Mouse (Mus musculus): ENCODE measurements around the gene Mettl16. TPM values are rescaled to one million over a fixed set of nuclear protein-coding genes. Genes with fewer than 3 reads are reported as not detected.

Gene Mettl16
- polyA plus RNA-seq, 1 experiment, result 9.2 TPM

- no peak for TF ChIP-seq POLR2A (IDR thresholded peaks at IDR 0.05; ENCODE audit: borderline replicate concordance, low read depth, low read length)
- no peak for TF ChIP-seq CTCF (IDR thresholded peaks at IDR 0.05; ENCODE audit: low read depth, low read length)
- Histone ChIP-seq H3K4me1 (ENCODE audit: control insufficient read depth, insufficient read depth, low read length) (peaks cover 11% of the 10 kb centered on the region), H3K4me3 (ENCODE audit: insufficient read depth, low read length) (no peak overlapping the region), H3K27ac (ENCODE audit: insufficient read depth, low read depth, low read length) (no peak overlapping the region)
Measured at GRCm38 (mm10) chr11:74876801-74877200, 106.2 kb downstream of the Mettl16 start.

Other genes starting within 250 kb of the Mettl16 start
- 0.63 and 0.88 TPM in 2 replicates for gene Rap1gap2, start 159.9 kb upstream of the Mettl16 start, polyA plus RNA-seq (2012; ENCODE audit: insufficient read depth, insufficient read length, missing spikeins)
- gene Ccdc92b, start 151.2 kb upstream of the Mettl16 start, polyA plus RNA-seq (2012; ENCODE audit: insufficient read depth, insufficient read length, missing spikeins), result 0.33 and 0.50 TPM in 2 replicates
- gene Cluh, start 121.3 kb upstream of the Mettl16 start, polyA plus RNA-seq (2012; ENCODE audit: insufficient read depth, insufficient read length, missing spikeins), result 13.5 and 14.5 TPM in 2 replicates
- 59.9 and 67.9 TPM in 2 replicates for gene Pafah1b1, start 46.2 kb upstream of the Mettl16 start, polyA plus RNA-seq (2012; ENCODE audit: insufficient read depth, insufficient read length, missing spikeins)
- gene Mnt, start 60.1 kb downstream of the Mettl16 start, polyA plus RNA-seq (2012; ENCODE audit: insufficient read depth, insufficient read length, missing spikeins), result 26.2 and 29.9 TPM in 2 replicates
- gene Sgsm2, start 126.2 kb downstream of the Mettl16 start, polyA plus RNA-seq (2012; ENCODE audit: insufficient read depth, insufficient read length, missing spikeins), result 2.3 and 3.7 TPM in 2 replicates
- 6.6 and 7.9 TPM in 2 replicates for gene Tsr1, start 127.2 kb downstream of the Mettl16 start, polyA plus RNA-seq (2012; ENCODE audit: insufficient read depth, insufficient read length, missing spikeins)
- 13.7 and 14.7 TPM in 2 replicates for gene Smg6, start 155.0 kb downstream of the Mettl16 start, polyA plus RNA-seq (2012; ENCODE audit: insufficient read depth, insufficient read length, missing spikeins)
- gene Srr, start 155.1 kb downstream of the Mettl16 start, polyA plus RNA-seq (2012; ENCODE audit: insufficient read depth, insufficient read length, missing spikeins), result 13.6 and 17.5 TPM in 2 replicates